Mouse (Mus musculus) midbrain, embryonic 13.5 days (tissue): ENCODE data around the gene Lsm4. TPM values are rescaled to one million over a fixed set of nuclear protein-coding genes. Genes with fewer than 3 reads are reported as not detected.

Experiments
- ATAC-seq: fragments of 200-750 bp; cut with Nextera tagmentation; 2 replicates; pipeline ENCODE4 v1.8.0; 2017; ENCODE audit warnings: mild to moderate bottlenecking, moderate TSS enrichment, moderate library complexity
- H3K27ac ChIP-seq: fragments of 300-500 bp; sonication (generic); 2 replicates; pipeline ENCODE4 v1.5.1; 2015; ENCODE audit warnings: inconsistent platforms, mild to moderate bottlenecking, moderate library complexity
- H3K27me3 ChIP-seq: fragments of 300-500 bp; sonication (generic); 2 replicates; pipeline ENCODE4 v1.6.1; 2015; ENCODE audit warnings: mild to moderate bottlenecking, inconsistent platforms
- H3K36me3 ChIP-seq: fragments of 300-500 bp; sonication (generic); 2 replicates; pipeline ENCODE4 v1.6.1; 2015; ENCODE audit warnings: mild to moderate bottlenecking, inconsistent platforms
- H3K4me1 ChIP-seq: fragments of 300-500 bp; sonication (generic); replicated peaks from 2 replicates; pipeline ENCODE4 v1.6.1; 2015; ENCODE audit warnings: inconsistent platforms
- H3K4me2 ChIP-seq: fragments of 300-500 bp; sonication (generic); replicated peaks from 2 replicates; pipeline ENCODE4 v1.6.1; 2015; ENCODE audit warnings: moderate library complexity, mild to moderate bottlenecking, inconsistent platforms
- H3K4me3 ChIP-seq: fragments of 300-500 bp; sonication (generic); replicated peaks from 2 replicates; pipeline ENCODE4 v1.5.1; 2015; ENCODE audit warnings: mild to moderate bottlenecking, inconsistent platforms
- H3K9ac ChIP-seq: fragments of 300-500 bp; sonication (generic); replicated peaks from 2 replicates; pipeline ENCODE4 v1.6.1; 2015; ENCODE audit warnings: mild to moderate bottlenecking, inconsistent platforms
- H3K9me3 ChIP-seq: fragments of 300-500 bp; sonication (generic); 2 replicates; pipeline ENCODE4 v1.6.1; 2016; ENCODE audit warnings: mild to moderate bottlenecking, inconsistent platforms
- WGBS: fragments of 180-500 bp; shearing (Covaris S2); methylation state at CpG from one replicate; pipeline ENCODE4 v1.1.7; 2015; 5-methylcytosine and 5-hydroxymethylcytosine counted together
- polyA plus RNA-seq: library from polyadenylated mRNA; unstranded; fragments of >200 nt; fragmentation: Nextera tagmentation; extraction: Ambion mirVana; gene quantifications from 2 replicates; pipeline ENCODE4 v1.2.1, GENCODE M21; 2015

Lsm4 gene
- polyA plus RNA-seq, 1 experiment from 2014 or later: 201 TPM

DNA sequence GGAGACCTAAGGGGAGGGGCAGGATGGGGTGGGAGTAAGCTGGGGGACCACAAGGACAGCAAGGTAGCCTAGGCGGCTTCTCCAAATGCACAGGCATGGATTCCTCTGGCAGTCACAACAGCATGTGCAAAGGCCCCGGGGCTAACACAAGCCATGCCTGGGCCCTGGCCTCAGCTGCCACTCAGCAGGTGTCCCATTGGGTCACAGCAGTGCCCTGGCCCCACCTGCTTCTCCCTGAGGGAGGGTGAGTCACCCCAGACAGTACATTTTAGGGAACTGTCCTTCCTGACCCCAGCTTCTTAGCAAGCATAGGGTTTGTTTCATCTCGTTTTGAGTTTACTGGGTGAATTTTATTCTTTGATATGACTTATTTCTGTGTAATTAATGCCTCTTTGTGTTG, 9.6 kb downstream of the Lsm4 start:
- 70% methylated on average over 3 of the region's 3 CpGs for WGBS
- Histone ChIP-seq H3K4me2 (no peak overlapping the region), H3K9me3 (no peaks in the 10 kb centered on the region), H3K9ac (no peak overlapping the region), H3K27me3 (no peaks in the 10 kb centered on the region), H3K36me3 (peaks cover 27% of the 10 kb centered on the region), H3K4me1 (peaks cover 13% of the 10 kb centered on the region), H3K27ac (no peak overlapping the region), H3K4me3 (no peak overlapping the region)
- ATAC-seq: no peak

DNA sequence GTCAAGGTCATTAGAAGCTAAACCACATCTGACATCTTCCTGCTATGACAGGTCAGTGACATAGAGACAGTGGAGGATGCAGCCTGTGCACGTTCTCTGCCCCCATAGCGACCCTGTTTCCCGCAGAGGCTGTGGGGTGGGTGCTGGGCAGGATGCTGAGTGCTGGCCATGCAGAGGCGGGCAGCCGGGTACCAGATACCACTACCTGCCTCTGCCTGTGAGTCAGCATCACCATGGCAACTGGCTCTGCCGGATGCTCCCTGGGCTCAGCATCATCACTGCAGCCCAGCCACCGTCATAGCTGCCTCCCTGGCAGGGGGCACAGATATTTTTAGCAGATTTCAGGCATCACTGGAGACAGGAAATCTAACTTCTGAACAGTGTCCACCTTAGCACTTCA, 11.2 kb downstream of the Lsm4 start:
- Histone ChIP-seq H3K4me3 (no peak overlapping the region), H3K36me3 (peaks cover 11% of the 10 kb centered on the region), H3K9ac (peak overlapping the region; percentile 23; the same call in 1 of the 2 replicates), H3K4me1 (peaks cover 13% of the 10 kb centered on the region), H3K27ac (0 out of 2 replicates have a peak overlapping the region, but pooled peaks have one; percentile 9), H3K9me3 (no peaks in the 10 kb centered on the region), H3K4me2 (no peak overlapping the region), H3K27me3 (no peaks in the 10 kb centered on the region)
- peak; percentile 67 for ATAC-seq
- WGBS: 52% methylated on average over 7 of the region's 7 CpGs

DNA sequence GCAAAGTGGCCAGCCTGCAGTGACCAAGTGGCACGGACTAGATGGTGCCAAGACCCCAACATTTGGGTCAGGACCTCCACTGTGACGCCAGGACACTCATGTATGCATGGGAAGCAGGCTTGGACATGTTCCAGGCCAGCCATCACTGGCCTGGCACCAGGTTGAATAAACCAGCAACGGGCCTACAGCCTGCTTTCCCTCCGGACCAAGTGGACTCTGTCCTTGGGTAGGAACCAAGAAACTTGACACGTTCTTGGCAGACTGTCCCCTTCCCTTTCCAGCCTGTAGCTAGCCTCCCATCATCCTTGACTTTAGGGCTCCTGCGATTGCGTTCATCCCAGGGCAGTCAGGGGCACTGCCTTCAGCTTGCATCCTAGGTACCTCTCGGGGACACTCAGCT, 14.5 kb downstream of the Lsm4 start:
- Histone ChIP-seq H3K4me1 (peaks cover 26% of the 10 kb centered on the region), H3K9ac (no peak overlapping the region), H3K4me2 (no peak overlapping the region), H3K27ac (no peak overlapping the region), H3K36me3 (no peaks in the 10 kb centered on the region), H3K4me3 (no peak overlapping the region), H3K27me3 (no peaks in the 10 kb centered on the region), H3K9me3 (no peaks in the 10 kb centered on the region)
- no peak for ATAC-seq
- WGBS: 89% methylated on average over 8 of the region's 8 CpGs

DNA sequence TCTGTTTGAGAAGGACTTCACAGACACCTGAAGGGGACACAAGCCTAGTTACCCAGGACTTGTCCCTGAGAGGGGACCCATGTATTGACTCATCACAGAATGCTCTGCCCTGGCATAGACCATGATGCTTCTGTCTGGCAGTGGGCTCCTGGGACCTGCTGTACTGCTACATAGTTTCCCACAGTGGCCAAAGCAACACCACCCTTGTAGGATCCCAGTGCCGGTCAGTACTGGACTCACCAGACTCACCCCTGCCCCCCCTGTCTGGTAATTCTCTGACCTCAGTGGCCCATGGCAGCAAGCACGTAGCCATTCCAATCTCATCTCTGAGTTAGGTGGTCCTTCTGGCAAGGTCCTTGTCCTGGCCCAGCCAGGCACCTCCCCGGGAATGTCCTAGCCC, 15.1 kb downstream of the Lsm4 start:
- Histone ChIP-seq H3K4me3 (no peak overlapping the region), H3K9me3 (no peaks in the 10 kb centered on the region), H3K9ac (no peak overlapping the region), H3K27me3 (no peaks in the 10 kb centered on the region), H3K4me1 (peaks cover 26% of the 10 kb centered on the region), H3K27ac (no peak overlapping the region), H3K4me2 (no peak overlapping the region), H3K36me3 (no peaks in the 10 kb centered on the region)
- WGBS: 95% methylated on average over 3 of the region's 3 CpGs
- ATAC-seq: no peak

DNA sequence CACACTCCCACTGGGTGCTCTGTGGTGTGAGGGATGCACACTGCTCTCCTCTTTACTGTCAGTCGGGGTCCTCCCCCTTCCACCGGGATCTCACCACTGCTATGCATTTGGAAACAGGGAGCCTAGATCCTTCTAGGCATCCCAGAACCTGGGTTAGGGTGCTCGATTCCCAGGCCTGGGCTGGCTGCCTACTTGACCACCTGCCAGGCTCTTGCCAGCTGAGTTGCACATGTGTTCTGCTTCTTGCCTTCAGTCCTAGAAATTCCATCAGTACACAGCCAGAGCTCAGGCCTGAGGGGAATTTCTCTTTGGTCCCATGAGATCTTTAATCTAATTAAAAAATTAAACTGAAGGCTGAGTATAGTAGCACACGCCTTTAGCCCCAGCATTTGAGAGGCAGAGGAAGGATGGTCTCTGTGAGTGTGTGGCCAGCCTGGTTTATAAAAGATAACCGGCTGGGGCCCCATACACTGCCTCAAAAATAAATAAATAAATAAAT, 16.9 kb downstream of the Lsm4 start:
- Histone ChIP-seq H3K27ac (no peak overlapping the region), H3K9me3 (no peaks in the 10 kb centered on the region), H3K4me3 (no peak overlapping the region), H3K27me3 (no peaks in the 10 kb centered on the region), H3K9ac (no peak overlapping the region), H3K4me2 (no peak overlapping the region), H3K4me1 (peaks cover 20% of the 10 kb centered on the region), H3K36me3 (no peaks in the 10 kb centered on the region)
- WGBS: 79% methylated on average over 5 of the region's 5 CpGs
- no peak for ATAC-seq

DNA sequence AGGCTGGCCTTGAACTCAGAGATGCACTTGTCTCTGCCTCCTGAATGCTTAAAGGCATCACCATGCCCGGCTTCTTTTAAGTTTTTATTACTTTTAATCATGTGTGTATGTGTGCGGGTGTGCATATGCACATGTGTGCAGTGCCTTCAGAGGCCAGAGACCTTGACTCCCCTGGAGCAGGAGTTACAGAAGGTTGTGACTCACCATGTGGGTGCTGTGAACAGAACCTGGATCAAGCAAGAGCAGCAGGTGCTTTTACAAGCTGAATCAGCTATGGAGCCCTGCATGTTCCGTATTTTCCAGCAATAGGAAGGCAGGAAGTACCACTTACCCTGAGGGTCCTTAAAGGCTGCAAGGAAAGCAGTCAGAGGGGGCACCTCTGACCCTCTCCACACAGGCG, 18.2 kb downstream of the Lsm4 start:
- H3K36me3 ChIP-seq: no peaks in the 10 kb centered on the region
- H3K4me3 ChIP-seq: peak overlapping the region; percentile 28
- peaks cover 31% of the 10 kb centered on the region for H3K4me1 ChIP-seq
- H3K27me3 ChIP-seq: no peaks in the 10 kb centered on the region
- no peak for ATAC-seq
- peak overlapping the region; percentile 51; the same call in 1 of the 2 replicates for H3K9ac ChIP-seq
- 58% methylated on average over 4 of the region's 4 CpGs for WGBS
- H3K9me3 ChIP-seq: no peaks in the 10 kb centered on the region
- peak overlapping the region; percentile 57 for H3K4me2 ChIP-seq
- H3K27ac ChIP-seq: peak overlapping the region; percentile 66

DNA sequence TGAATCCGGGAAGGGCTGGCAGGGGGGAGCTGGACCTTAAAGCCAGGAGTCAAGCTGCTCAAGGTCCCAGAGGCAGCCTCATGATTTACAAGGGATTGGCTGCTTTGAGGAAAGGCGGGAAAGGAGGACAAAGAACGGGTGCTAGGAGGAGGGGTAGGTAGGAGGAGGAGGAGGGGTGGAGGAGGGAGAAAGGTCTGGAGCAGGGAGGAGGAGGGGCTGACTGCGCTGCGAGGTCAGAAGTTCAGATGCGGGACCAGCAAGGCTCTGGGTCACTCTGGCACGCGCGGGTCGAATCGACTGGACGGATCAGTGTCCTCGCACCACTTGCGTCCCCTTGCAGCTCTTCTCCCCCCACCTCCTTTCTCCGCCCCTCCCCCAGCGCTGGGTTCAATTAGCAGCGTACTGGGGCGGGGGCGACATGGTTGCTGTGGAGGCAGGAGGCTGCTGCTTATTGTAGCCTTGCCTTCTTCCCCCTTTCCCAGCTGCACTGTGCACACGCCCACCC, 18.7 kb downstream of the Lsm4 start:
- ATAC-seq: peak; percentile 67
- H3K4me3 ChIP-seq: peak overlapping the region; percentile 28
- 1% methylated on average over 20 of the region's 20 CpGs for WGBS
- H3K36me3 ChIP-seq: no peaks in the 10 kb centered on the region
- no peaks in the 10 kb centered on the region for H3K27me3 ChIP-seq
- peak overlapping the region; percentile 66 for H3K27ac ChIP-seq
- peak overlapping the region; percentile 57 for H3K4me2 ChIP-seq
- H3K9ac ChIP-seq: peak overlapping the region; percentile 51; the same call in 1 of the 2 replicates
- H3K9me3 ChIP-seq: no peaks in the 10 kb centered on the region
- H3K4me1 ChIP-seq: peaks cover 37% of the 10 kb centered on the region

DNA sequence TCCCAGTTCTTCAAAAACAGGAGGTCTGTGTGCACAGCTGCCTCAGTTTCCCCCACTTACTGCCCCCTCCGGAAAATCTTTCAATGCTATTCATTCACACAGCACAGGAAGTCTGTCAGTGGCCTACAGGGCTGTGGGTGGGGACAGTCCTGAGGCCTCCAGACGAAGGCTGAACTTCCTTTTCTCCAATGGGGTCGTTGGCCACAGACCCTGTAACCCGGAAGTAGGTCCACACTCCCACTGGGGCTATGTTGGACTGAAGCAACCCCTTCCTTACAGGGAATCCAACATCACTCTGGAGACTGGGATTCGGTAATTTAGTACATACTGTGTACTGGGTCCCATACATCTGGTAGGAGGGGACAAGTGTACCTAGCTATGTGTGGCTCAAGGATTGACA, 20.6 kb downstream of the Lsm4 start:
- Histone ChIP-seq H3K4me1 (peaks cover 52% of the 10 kb centered on the region), H3K27ac (no peak overlapping the region), H3K27me3 (no peaks in the 10 kb centered on the region), H3K36me3 (no peaks in the 10 kb centered on the region), H3K9me3 (no peaks in the 10 kb centered on the region), H3K4me3 (no peak overlapping the region), H3K4me2 (no peak overlapping the region), H3K9ac (no peak overlapping the region)
- no peak for ATAC-seq
- WGBS: 84% methylated on average over 5 of the region's 5 CpGs

DNA sequence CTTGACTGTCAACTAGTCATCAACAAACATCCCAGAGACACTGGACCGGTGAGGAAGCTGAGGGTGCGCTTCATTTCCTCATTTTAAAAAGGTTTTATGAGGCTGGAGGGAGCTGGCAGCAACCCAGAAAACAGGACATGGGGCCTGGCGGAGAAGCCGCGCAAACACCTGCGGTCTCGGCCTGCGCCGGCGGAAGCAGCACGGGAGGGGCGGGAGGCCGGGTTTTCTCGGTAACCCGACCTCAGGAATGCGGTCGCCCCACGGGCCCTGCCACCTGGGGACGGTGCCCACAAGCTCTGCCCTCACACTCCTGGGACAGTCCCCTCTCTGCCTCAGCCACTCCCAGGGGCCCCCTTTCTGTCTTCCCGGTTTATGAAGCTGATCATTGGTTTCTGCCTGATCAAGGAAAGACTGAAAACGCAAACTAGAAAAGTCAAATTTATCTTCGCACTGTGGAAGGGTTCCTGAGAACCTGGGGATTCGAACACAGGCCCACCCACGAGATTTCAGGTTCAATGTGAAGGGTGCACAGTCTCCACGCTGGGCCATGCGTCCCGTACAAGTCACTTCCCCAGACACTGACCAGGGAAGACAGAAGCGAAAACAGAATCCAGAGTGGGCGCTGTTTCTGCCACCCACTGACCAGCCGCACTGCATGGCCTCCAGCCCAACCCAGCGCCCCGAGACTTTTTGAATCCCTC, 22.4 kb downstream of the Lsm4 start:
- no peaks in the 10 kb centered on the region for H3K36me3 ChIP-seq
- no peak overlapping the region for H3K9ac ChIP-seq
- peaks cover 48% of the 10 kb centered on the region for H3K4me1 ChIP-seq
- H3K27me3 ChIP-seq: no peaks in the 10 kb centered on the region
- H3K9me3 ChIP-seq: no peaks in the 10 kb centered on the region
- WGBS: 42% methylated on average over 32 of the region's 32 CpGs
- H3K4me2 ChIP-seq: 0 out of 2 replicates have a peak overlapping the region, but pooled peaks have one; percentile 53
- no peak overlapping the region for H3K4me3 ChIP-seq
- no peak for ATAC-seq
- H3K27ac ChIP-seq: no peak overlapping the region

DNA sequence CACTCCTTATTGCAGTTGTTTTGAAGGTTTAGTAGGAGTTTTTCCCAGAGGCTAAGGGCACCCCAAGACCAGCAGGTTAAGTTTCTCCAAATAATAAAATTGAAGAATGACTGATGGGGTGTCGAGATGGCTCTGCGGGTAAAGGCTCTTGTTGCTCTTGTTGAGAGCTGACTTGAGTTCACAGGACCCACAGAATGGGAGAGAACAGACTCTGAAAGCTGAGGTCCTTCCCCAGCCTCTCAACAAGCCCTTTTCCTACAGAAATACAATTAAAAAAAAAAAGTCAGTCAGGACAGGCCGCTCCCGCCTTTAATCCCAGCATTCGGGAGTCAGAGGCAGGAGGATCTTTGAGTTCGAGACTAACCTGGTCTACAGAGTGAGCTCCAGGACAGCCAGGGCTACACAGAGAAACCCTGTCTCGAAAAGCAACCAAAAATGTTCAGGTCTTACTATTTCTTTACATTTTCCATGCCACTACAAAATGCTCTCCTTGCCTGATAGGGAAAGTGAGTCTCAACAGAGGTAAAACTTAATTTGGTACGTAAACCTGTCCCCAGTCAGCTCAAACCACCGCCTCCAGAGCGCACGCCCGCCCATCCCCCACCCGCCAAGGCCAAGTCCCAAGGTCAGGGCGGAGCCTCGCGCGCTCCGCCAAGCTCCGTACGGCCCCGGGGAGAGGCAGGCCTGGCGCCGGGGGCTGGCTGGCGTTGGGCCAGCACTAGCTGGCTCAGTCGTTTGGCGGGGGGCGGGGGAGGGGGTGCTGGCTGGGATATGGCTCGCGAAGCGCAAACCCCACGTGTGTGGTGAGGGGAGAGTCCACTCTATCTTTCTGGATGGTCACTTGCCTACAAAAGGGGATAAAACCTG, 23.2 kb downstream of the Lsm4 start:
- Histone ChIP-seq H3K9ac (peak overlapping the region; percentile 51), H3K27me3 (no peaks in the 10 kb centered on the region), H3K4me3 (peak overlapping the region; percentile 23), H3K9me3 (no peaks in the 10 kb centered on the region), H3K27ac (peak overlapping the region; percentile 100), H3K36me3 (no peaks in the 10 kb centered on the region), H3K4me1 (peaks cover 49% of the 10 kb centered on the region), H3K4me2 (peak overlapping the region; percentile 53)
- ATAC-seq: no peak
- 7% methylated on average over 31 of the region's 31 CpGs for WGBS

DNA sequence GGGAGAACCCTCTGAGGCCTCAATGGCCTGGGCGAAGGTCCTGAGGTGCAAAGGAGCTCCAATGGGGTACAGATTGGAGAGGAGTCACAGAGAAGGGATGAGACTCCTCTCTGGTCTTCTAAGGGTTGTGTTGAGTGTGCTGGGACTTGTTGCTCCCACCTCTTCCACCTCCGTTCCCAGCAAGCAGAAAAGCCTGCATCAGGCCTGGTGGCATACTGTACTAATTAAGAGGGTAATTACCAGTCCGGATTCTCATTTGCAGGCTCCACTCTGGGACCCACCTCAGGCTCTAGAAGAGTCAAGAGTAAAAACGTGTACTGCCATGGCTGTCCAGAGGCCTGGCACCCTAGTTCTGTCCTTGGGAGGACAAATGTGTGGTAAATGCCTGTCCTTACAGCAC, 23.9 kb downstream of the Lsm4 start:
- peaks cover 49% of the 10 kb centered on the region for H3K4me1 ChIP-seq
- no peaks in the 10 kb centered on the region for H3K27me3 ChIP-seq
- H3K9ac ChIP-seq: peak overlapping the region; percentile 51
- H3K36me3 ChIP-seq: peaks cover under 1% of the 10 kb centered on the region; the same call in 1 of the 2 replicates
- peak overlapping the region; percentile 53 for H3K4me2 ChIP-seq
- H3K27ac ChIP-seq: peak overlapping the region; percentile 100
- no peak for ATAC-seq
- 51% methylated on average over 4 of the region's 4 CpGs for WGBS
- H3K9me3 ChIP-seq: no peaks in the 10 kb centered on the region
- H3K4me3 ChIP-seq: peak overlapping the region; percentile 23
